Mouse (Mus musculus) thymus, postnatal 0 days (tissue): ENCODE results near the gene Gna14. TPM values are rescaled to one million over a fixed set of nuclear protein-coding genes. Genes with fewer than 3 reads are reported as not detected.

ENCODE experiments used
- DNase-seq: peaks from one replicate; pipeline ENCODE4 v3.0.0-alpha.2; 2015; ENCODE audit warnings: low spot score
- polyA plus RNA-seq: library from polyadenylated mRNA; unstranded; fragments of >200 nt; fragmentation: Nextera tagmentation; extraction: Ambion mirVana; gene quantifications from 2 replicates; pipeline ENCODE4 v1.2.1, GENCODE M21; 2015

Gna14 gene
- polyA plus RNA-seq, 1 experiment from 2014 or later, result 1.2 TPM

GRCm38 (mm10) chr19:16450824-16451223, 15.3 kb downstream of the Gna14 start:
- no peak for DNase-seq

- DNase-seq, result no peak
These were observed 20.6 kb downstream of the Gna14 start for GRCm38 (mm10) chr19:16456181-16456580.

- DNase-seq, result no peak
These were observed 21.6 kb downstream of the Gna14 start for GRCm38 (mm10) chr19:16457127-16457526.

- no peak for DNase-seq
These were observed 23.8 kb downstream of the Gna14 start for GRCm38 (mm10) chr19:16459317-16459716.

- no peak for DNase-seq
These were observed 24.7 kb downstream of the Gna14 start for GRCm38 (mm10) chr19:16460292-16460691.

- no peak for DNase-seq
These were observed 25.3 kb downstream of the Gna14 start for GRCm38 (mm10) chr19:16460831-16461230.

- DNase-seq, result no peak
These were observed 26.9 kb downstream of the Gna14 start for GRCm38 (mm10) chr19:16462461-16462860.

- no peak for DNase-seq
These were observed 29.2 kb downstream of the Gna14 start for GRCm38 (mm10) chr19:16464730-16465129.

GRCm38 (mm10) chr19:16468756-16469374, 33.3 kb downstream of the Gna14 start:
- no peak for DNase-seq

- DNase-seq, result no peak
These were observed 37.1 kb downstream of the Gna14 start for GRCm38 (mm10) chr19:16472655-16473054.

GRCm38 (mm10) chr19:16477314-16477946, 41.9 kb downstream of the Gna14 start:
- no peak for DNase-seq

- DNase-seq, result no peak
These were observed 42.6 kb downstream of the Gna14 start for GRCm38 (mm10) chr19:16478186-16478607.

- no peak for DNase-seq
These were observed 46.5 kb downstream of the Gna14 start for GRCm38 (mm10) chr19:16482047-16482446.

- DNase-seq, result no peak
These were observed 48.7 kb downstream of the Gna14 start for GRCm38 (mm10) chr19:16484237-16484636.

- DNase-seq, result no peak
These were observed 49.1 kb downstream of the Gna14 start for GRCm38 (mm10) chr19:16484671-16485070.

GRCm38 (mm10) chr19:16490756-16491155, 55.2 kb downstream of the Gna14 start:
- DNase-seq, result no peak

GRCm38 (mm10) chr19:16491497-16491896, 55.9 kb downstream of the Gna14 start:
- no peak for DNase-seq

GRCm38 (mm10) chr19:16492453-16492852, 56.9 kb downstream of the Gna14 start:
- DNase-seq, result no peak

- no peak for DNase-seq
These were observed 59.4 kb downstream of the Gna14 start for GRCm38 (mm10) chr19:16494816-16495516.

GRCm38 (mm10) chr19:16496016-16496415, 60.5 kb downstream of the Gna14 start:
- no peak for DNase-seq

- no peak for DNase-seq
These were observed 66.5 kb downstream of the Gna14 start for GRCm38 (mm10) chr19:16502054-16502453.

- no peak for DNase-seq
These were observed 71.3 kb downstream of the Gna14 start for GRCm38 (mm10) chr19:16506711-16507364.
